20 mouse cellular contexts compared by ENCODE assay signal in the genomic region with DNA sequence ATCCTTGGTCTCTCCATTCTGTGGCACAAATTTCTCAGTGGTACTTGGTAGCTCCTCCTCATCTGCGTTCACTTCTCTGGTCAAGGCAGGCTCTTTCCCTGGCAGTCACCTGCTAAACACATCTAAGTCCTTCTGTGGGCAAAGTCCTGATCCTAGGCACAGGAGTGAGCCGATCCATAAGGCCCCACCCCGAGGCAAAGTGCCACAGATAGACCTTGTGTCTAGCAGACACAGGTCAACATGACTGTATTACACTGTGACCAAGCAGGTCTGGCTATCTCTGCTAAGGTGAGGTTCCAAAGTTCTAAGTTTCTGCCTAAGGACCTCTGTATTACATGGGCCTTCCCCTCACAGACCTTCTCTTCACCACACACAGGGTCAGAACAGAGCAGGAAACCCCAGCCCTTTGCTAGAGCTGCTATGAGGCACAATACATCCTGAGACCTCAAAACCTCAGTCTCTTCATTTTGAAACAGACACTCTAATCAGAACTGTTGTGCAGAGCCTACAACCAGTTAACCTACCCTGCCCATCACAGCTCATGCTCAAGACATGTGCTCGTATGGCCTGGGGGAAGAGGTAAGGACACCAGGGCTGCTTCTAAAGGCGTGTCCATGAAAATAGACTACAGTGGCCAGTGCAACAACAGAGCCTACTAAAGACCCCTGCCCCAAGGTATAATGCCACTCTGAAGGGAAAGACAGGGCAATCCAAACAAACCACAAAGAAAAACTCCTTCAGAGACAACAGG. TPM values are rescaled to one million over a fixed set of nuclear protein-coding genes. Genes with fewer than 3 reads are reported as not detected.
DNase-seq lines count a peak whose midpoint lies in the region; ATAC-seq and TF ChIP-seq lines count a peak whose summit lies in the region.
"Had no signal": no experiment of that assay in that cellular context is flagged by ENCODE, and none has a peak within 500 bp of the region (broad histone marks: within the 10 kb centered on the region; RNA-seq: fewer than 3 reads in every experiment).

No protein-coding gene starts in this region.

- no peaks in the 10 kb centered on the region for H3K27me3 ChIP-seq in intestine, embryonic 15.5 days (replicated peaks)
- H3K27me3 ChIP-seq in small intestine, adult 2 months (ENCODE audit: control insufficient read depth, insufficient read depth, low read length): no peaks in the 10 kb centered on the region
- H3K27me3 ChIP-seq: embryonic facial prominence, embryonic 13.5 days; forebrain, embryonic 12.5 days had no signal

- peak; percentile 98 for ATAC-seq in intestine, embryonic 15.5 days
- ATAC-seq: forebrain, embryonic 16.5 days had no signal

- no peaks in the 10 kb centered on the region for H3K9me3 ChIP-seq in intestine, embryonic 15.5 days
- H3K9me3 ChIP-seq: embryonic facial prominence, embryonic 13.5 days; forebrain, embryonic 12.5 days; heart, embryonic 10.5 days had no signal

- no peak overlapping the region for H3K4me2 ChIP-seq in intestine, embryonic 15.5 days (replicated peaks)
- H3K4me2 ChIP-seq: embryonic facial prominence, embryonic 13.5 days; forebrain, embryonic 12.5 days had no signal

- peak; percentile 19 for DNase-seq in kidney, adult 11 months
- no peak for DNase-seq in kidney, postnatal 10 days
- DNase-seq in kidney, postnatal 25 days: peak; percentile 23 to 51
- no peak for DNase-seq in kidney, postnatal 4 days
- DNase-seq in right cerebral cortex, adult 18-20 months: no peak
- DNase-seq in B cell, adult 2 months: no peak
- DNase-seq: adrenal gland, postnatal 10 days; cerebellum, adult 11-12 months; cerebellum, adult 9-11 months; cerebellum, postnatal 36 days; gastrocnemius, postnatal 10 days; heart, adult 18-20 months; heart, postnatal 10 days; heart, postnatal 4 days had no signal

- H3K4me3 ChIP-seq in intestine, embryonic 15.5 days (replicated peaks): no peak overlapping the region
- H3K4me3 ChIP-seq in small intestine, adult 2 months (ENCODE audit: low read depth, low read length): no peak overlapping the region
- H3K4me3 ChIP-seq: embryonic facial prominence, embryonic 13.5 days; forebrain, embryonic 12.5 days; heart, embryonic 10.5 days had no signal

- H3K9ac ChIP-seq in intestine, embryonic 15.5 days: no peak overlapping the region
- H3K9ac ChIP-seq: embryonic facial prominence, embryonic 13.5 days; forebrain, embryonic 12.5 days had no signal

- WGBS in intestine, embryonic 15.5 days: 87% methylated on average over 5 of the region's 5 CpGs
- 40% methylated on average over 5 of the region's 5 CpGs for whole genome bisulfite sequencing in small intestine, adult 2 months

- H3K27ac ChIP-seq in intestine, embryonic 15.5 days: peak overlapping the region; percentile 59
- H3K27ac ChIP-seq in small intestine, adult 2 months (ENCODE audit: insufficient read depth, low read depth, low read length): peak overlapping the region; percentile 97
- H3K27ac ChIP-seq: embryonic facial prominence, embryonic 13.5 days; forebrain, embryonic 12.5 days; heart, embryonic 10.5 days had no signal

- peaks cover 23% of the 10 kb centered on the region for H3K36me3 ChIP-seq in intestine, embryonic 15.5 days
- H3K36me3 ChIP-seq in small intestine, adult 2 months (ENCODE audit: control insufficient read depth, insufficient read depth, low read length): peaks cover 16% of the 10 kb centered on the region

- TF ChIP-seq CTCF in small intestine, adult 2 months (IDR thresholded peaks at IDR 0.05; ENCODE audit: extremely low read depth, insufficient read length, insufficient replicate concordance, low read depth, low read length): no peak

- TF ChIP-seq POLR2A in small intestine, adult 2 months (IDR thresholded peaks at IDR 0.05; ENCODE audit: low read depth, low read length): no peak

- H3K4me1 ChIP-seq in intestine, embryonic 15.5 days (replicated peaks): no peaks in the 10 kb centered on the region; the same call in 1 of the 2 replicates
- peaks cover 26% of the 10 kb centered on the region for H3K4me1 ChIP-seq in small intestine, adult 2 months (ENCODE audit: control insufficient read depth, insufficient read depth, insufficient read length, low read length)
- H3K4me1 ChIP-seq: embryonic facial prominence, embryonic 13.5 days; forebrain, embryonic 12.5 days; heart, embryonic 10.5 days had no signal

RNA-seq across cellular contexts. Expression of a gene that starts 45.7 kb away (rescaled TPM):
- 5.3 and 5.9 TPM in 2 replicates for polyA plus RNA-seq in intestine, embryonic 15.5 days (2015; fragmentation: Nextera tagmentation; extraction: Ambion mirVana)
- 1.2 and 8.1 TPM in 2 replicates for polyA plus RNA-seq in small intestine, adult 2 months (2012; rRNA removed)

Comparison
In these comparisons a context has a peak if more than half of its experiments do, and no peak if none do; other contexts are left out.
1. DNase-seq: peak in kidney, adult 11 months (single experiment) and kidney, postnatal 25 days (2 of 2); none in kidney, postnatal 10 days (single experiment), kidney, postnatal 4 days (0 of 2), right cerebral cortex, adult 18-20 months (single experiment) and B cell, adult 2 months (0 of 2).